Mouse (Mus musculus) c-Kit-negative CD71-positive TER-119-positive erythroid progenitor cells, embryonic 14.5 days (primary cell): ENCODE results near the gene Fancf.

Experiments used
- DNase-seq: peaks from one replicate; pipeline ENCODE4 v3.0.0-alpha.2; 2013; ENCODE audit warnings: low read depth, low spot score

The Fancf gene

GRCm38 (mm10) chr7:51840515-51840914 is 21.6 kb downstream of the Fancf start:
- DNase-seq = no peak

- DNase-seq = no peak
These were observed 30.1 kb downstream of the Fancf start for GRCm38 (mm10) chr7:51831917-51832316.

DNA sequence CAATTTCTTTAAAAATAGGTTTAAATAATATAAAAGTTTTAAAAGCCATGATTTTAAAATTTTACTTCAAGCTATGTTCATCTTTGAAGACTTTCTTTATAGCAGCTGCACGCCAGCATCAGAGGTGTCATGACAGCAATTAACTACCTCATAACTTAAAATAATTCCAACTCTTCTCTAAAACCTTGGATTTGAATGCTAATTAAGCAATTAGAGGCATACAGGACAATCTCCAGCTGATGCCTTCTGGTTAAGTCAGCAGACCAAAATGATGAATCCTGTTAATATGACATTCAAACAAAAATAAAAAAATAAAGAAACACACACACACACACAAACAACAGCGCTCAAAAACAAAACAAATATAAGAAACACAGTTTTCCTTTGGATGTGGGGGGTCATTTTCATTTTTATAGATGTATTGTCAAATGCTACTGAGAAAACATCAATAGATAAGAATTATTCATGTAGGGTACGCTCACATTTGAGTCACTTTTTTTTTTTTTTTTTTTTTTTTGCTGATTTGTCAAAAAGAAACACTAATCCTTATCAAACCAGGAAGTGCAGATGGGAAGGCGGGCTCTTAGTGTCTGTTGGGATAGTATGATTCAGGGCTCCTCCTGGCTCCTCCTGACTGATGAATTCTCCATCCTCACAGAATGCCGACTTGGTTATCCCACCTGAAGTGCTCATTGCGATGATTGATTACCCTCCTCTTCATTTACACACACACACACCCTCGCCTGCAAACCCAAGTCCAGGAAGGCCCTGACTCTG is 38.3 kb downstream of the Fancf start:
- DNase-seq = no peak

- DNase-seq = no peak
These were observed 40.6 kb downstream of the Fancf start for GRCm38 (mm10) chr7:51821467-51821866.

DNA sequence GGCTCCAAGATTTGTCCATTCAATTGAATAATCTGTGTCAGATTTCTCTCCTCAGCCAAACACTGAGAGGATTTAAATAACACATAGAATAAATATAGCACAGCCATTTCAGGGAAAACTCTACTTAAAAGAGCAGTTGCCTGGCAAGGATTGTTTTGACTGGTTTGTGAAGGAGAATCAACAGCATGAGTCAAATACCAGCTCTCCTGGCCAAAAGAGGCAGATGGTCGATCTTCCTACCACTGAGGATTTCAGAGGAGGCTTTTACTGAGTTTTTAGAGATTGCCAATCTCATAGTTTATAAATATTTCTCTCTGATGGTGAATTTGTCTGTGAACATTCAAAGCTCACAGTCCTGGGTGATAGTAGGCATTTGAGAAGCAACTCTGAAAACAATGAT is 42.2 kb downstream of the Fancf start:
- DNase-seq = no peak

DNA sequence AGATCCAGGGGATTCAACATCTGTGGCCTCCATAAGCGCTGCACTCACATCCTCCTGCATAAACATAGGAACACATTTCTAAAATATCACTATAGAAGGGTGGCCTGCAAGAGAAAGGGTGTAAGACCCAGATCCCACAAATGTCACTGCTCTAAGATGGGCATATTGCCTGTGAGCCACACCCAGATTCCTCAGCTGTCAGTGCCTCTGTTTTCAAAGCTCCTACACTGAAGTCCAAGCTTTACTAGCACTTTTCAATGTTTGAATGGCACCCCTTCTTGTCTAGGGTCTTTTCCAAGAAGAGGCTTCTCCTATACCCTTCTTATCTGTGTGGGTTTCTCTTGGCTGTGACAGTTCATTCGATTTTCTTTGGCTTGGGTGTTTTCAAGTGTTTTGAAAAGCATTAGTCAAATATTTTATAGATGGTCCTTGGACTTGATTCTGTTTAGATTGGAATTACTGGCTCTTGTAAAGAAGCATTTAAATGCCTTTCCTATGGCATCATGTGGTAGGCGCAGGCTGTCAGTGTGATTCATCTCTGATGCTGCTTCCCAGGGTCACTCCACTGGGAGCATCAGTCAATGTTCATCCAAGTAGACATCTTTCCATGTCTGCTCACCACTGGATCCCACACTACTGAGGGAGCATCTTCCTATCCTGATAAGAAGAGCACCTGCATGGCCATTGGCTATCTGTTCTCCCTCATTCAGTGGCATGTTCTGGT is 43.7 kb downstream of the Fancf start:
- DNase-seq = no peak

DNA sequence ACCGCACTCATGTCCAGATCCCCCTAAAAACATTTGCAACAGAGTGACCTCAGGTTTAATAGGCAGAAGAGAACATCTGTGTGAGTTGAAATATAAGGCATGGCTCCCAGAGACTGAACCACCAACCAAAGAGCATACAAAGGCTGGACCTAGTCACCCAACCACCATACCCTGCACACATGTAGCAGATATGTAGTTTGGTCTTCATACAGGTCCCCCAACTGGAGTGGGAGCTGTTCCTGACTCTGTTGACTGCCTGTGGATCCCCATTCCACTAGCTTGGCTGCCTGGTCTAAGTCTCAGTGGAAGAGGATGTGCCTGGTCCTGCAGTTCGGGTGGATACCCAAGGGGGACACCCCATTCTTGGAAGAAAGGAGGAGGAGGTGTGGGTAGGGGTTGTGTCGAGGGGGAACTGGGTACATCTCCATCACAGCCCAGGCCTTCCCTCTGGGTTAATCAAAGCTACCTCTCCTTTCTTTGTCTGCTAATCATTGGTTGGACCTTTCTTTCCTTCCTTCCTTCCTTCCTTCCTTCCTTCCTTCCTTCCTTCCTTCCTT is 45.7 kb downstream of the Fancf start:
- no peak for DNase-seq

DNA sequence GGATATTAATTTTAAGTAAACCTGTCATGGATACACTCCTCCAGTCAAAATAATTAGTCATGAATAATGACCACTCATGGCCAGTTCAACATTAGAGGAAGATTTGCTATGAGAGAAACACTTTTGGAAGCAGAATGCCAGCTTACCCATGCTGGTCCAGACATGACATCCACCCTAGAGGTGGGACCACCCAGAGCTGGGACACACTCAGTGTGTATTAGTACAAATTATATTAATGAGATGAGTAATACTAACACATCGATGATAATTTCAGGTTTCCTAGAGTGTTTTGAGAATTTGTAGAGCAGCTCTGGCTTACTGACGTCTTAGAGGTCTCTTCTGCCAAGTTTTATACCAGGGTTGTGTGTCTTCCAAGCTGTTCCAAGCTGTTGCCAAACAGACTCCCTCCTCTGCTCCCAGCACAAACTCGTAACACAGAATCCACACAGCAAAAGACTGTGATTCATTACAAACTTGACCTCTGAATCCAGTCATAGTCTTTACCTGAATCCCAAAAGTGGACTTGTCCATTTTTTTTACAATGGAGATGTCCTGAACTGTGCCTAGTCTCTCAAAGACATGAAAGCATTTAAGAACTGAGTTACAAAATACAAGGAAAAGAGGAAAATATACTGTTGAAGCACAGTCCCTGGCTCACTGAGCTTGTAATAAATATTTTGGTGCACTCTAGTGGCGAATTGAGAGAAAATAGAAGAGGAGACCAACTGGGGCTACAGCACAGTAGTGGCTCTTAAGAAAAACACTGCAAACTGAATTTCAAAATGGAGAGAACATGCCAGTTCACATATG is 46.4 kb downstream of the Fancf start:
- no peak for DNase-seq
